Comparison of ENCODE assay signal across 7 mouse cellular contexts in genomic region chr2:92598941-92599486, GRCm38 (mm10). TPM values are rescaled to one million over a fixed set of nuclear protein-coding genes. Genes with fewer than 3 reads are reported as not detected.
DNase-seq lines count a peak whose midpoint lies in the region; ATAC-seq and TF ChIP-seq lines count a peak whose summit lies in the region.

No protein-coding gene starts in this region.

- ATAC-seq in heart, embryonic 15.5 days (replicated peaks; ENCODE audit: insufficient number of reproducible peaks, insufficient read depth, low FRiP score, low read depth): no peak

- H3K27me3 ChIP-seq in E14TG2a.4 (ENCODE audit: insufficient read depth, low read length): peaks cover 88% of the 10 kb centered on the region
- H3K27me3 ChIP-seq in heart, embryonic 15.5 days: peaks cover 71% of the 10 kb centered on the region
- H3K27me3 ChIP-seq in midbrain, embryonic 10.5 days (ENCODE audit: low read depth, poor library complexity, severe bottlenecking): peaks cover 86% of the 10 kb centered on the region
- 0 out of 2 replicates have a peak, but pooled peaks cover 2% of the 10 kb centered on the region for H3K27me3 ChIP-seq in kidney, adult 2 months (replicated peaks; ENCODE audit: control insufficient read depth, insufficient read depth, low read length)

- 27% methylated on average over 11 of the region's 11 CpGs for WGBS in heart, embryonic 15.5 days
- 28% methylated on average over 11 of the region's 11 CpGs for WGBS in midbrain, embryonic 10.5 days
- 31% methylated on average over 11 of the region's 11 CpGs for WGBS in kidney, adult 2 months

- H3K4me2 ChIP-seq in heart, embryonic 15.5 days: peak overlapping the region; percentile 99

- no peaks in the 10 kb centered on the region for H3K9me3 ChIP-seq in E14TG2a.4 (ENCODE audit: low read length)
- H3K9me3 ChIP-seq in heart, embryonic 15.5 days (replicated peaks): no peaks in the 10 kb centered on the region
- H3K9me3 ChIP-seq in midbrain, embryonic 10.5 days (replicated peaks): no peaks in the 10 kb centered on the region

- H3K36me3 ChIP-seq in E14TG2a.4 (ENCODE audit: insufficient read depth, low read length): no peaks in the 10 kb centered on the region
- H3K36me3 ChIP-seq in heart, embryonic 15.5 days: no peaks in the 10 kb centered on the region
- H3K36me3 ChIP-seq in midbrain, embryonic 10.5 days: no peaks in the 10 kb centered on the region
- no peaks in the 10 kb centered on the region for H3K36me3 ChIP-seq in kidney, adult 2 months (ENCODE audit: control insufficient read depth, insufficient read depth, low read length)

- no peak overlapping the region for H3K27ac ChIP-seq in heart, embryonic 15.5 days
- H3K27ac ChIP-seq in midbrain, embryonic 10.5 days (replicated peaks): peak overlapping the region; percentile 89
- no peak overlapping the region for H3K27ac ChIP-seq in kidney, adult 2 months (ENCODE audit: insufficient read depth, low read depth, low read length)

- no peak overlapping the region for H3K9ac ChIP-seq in heart, embryonic 15.5 days

- H3K4me1 ChIP-seq in E14TG2a.4 (replicated peaks; ENCODE audit: low read depth, low read length): peaks cover 29% of the 10 kb centered on the region
- H3K4me1 ChIP-seq in heart, embryonic 15.5 days (replicated peaks): peaks cover 9% of the 10 kb centered on the region
- H3K4me1 ChIP-seq in midbrain, embryonic 10.5 days: peaks cover 81% of the 10 kb centered on the region
- H3K4me1 ChIP-seq in kidney, adult 2 months (ENCODE audit: control insufficient read depth, insufficient read depth, low read length): no peaks in the 10 kb centered on the region

- no peak for TF ChIP-seq CTCF in E14TG2a.4 (conservative IDR thresholded peaks at IDR 0.05; ENCODE audit: low read length)
- no peak for TF ChIP-seq CTCF in kidney, adult 2 months (conservative IDR thresholded peaks at IDR 0.05; ENCODE audit: insufficient read depth, insufficient read length, low read depth, low read length)

- TF ChIP-seq POLR2A in kidney, adult 2 months (IDR thresholded peaks at IDR 0.05; ENCODE audit: low read depth, low read length): no peak

- DNase-seq in A20 (ENCODE audit: low read depth, low spot score): peak; percentile 69
- peak; percentile 55 for DNase-seq in midbrain, embryonic 10.5 days (ENCODE audit: low spot score)
- no peak for DNase-seq in thymus, postnatal 4 days
- no peak for DNase-seq in left cerebral cortex, postnatal 25 days (ENCODE audit: low spot score in 2 of 2)
- no peak for DNase-seq in kidney, adult 2 months

- H3K4me3 ChIP-seq in E14TG2a.4 (replicated peaks; ENCODE audit: low read length): 0 out of 2 replicates have a peak overlapping the region, but pooled peaks have one; percentile 17
- peak overlapping the region; percentile 65 for H3K4me3 ChIP-seq in heart, embryonic 15.5 days
- peak overlapping the region; percentile 87 for H3K4me3 ChIP-seq in midbrain, embryonic 10.5 days
- no peak overlapping the region for H3K4me3 ChIP-seq in kidney, adult 2 months (ENCODE audit: insufficient read depth, low read depth, low read length)

- intact Hi-C loops in left cerebral cortex, postnatal 25 days (cut with DNase I): loop anchor here (5.0 kb wide), 1 partner anchor 52 kb away; no protein-coding TSS in a partner anchor

RNA-seq across cellular contexts. Expression of gene Chst1, which starts 0.5 kb away (rescaled TPM):
- polyA plus RNA-seq in heart, embryonic 15.5 days (2015; fragmentation: Nextera tagmentation; extraction: Ambion mirVana): 1.9 and 4.0 TPM in 2 replicates
- polyA plus RNA-seq in midbrain, embryonic 10.5 days (2016; fragmentation: Nextera tagmentation; extraction: Ambion mirVana): 5.1 and 5.7 TPM in 2 replicates
- total RNA-seq in left cerebral cortex, postnatal 25 days (2021): 100 to 1,000 TPM; 240 to 269 TPM
- polyA plus RNA-seq in kidney, adult 2 months (2012; rRNA removed): 10.7 and 10.9 TPM in 2 replicates

Comparison
In these comparisons a context has a peak if more than half of its experiments do, and no peak if none do; other contexts are left out.
1. DNase-seq: peak in A20 (single experiment) and midbrain, embryonic 10.5 days (single experiment); none in thymus, postnatal 4 days (single experiment), left cerebral cortex, postnatal 25 days (0 of 2) and kidney, adult 2 months (single experiment).